Mouse (Mus musculus) brain, adult 2 months (tissue): ENCODE data around the gene Gm8922.
"Not testable (repeated sequence)": the region's sequence is repeated elsewhere in the genome, so short reads cannot be mapped to it uniquely, and the experiment has no call there.

ENCODE experiments used
- DNase-seq: peaks from one replicate; pipeline ENCODE4 v3.0.0; 2011; ENCODE audit warnings: low read depth, low spot score

Gene Gm8922

GRCm38 (mm10) chr5:11681659-11682058 is at the start of gene Gm8922:
TSS of gene Gm8922 (plus strand) at chr5:11681959.
- DNase-seq, result not testable (repeated sequence)
